Mouse (Mus musculus) kidney, postnatal 10 days (tissue): ENCODE data around the gene Cd300lf.
A peak's percentile ranks its signal among the peaks of the same experiment; 100 is the strongest.

Experiments used
- DNase-seq: peaks from one replicate; pipeline ENCODE4 v3.0.0; 2021; ENCODE audit warnings: mixed read lengths

Gene Cd300lf

DNA sequence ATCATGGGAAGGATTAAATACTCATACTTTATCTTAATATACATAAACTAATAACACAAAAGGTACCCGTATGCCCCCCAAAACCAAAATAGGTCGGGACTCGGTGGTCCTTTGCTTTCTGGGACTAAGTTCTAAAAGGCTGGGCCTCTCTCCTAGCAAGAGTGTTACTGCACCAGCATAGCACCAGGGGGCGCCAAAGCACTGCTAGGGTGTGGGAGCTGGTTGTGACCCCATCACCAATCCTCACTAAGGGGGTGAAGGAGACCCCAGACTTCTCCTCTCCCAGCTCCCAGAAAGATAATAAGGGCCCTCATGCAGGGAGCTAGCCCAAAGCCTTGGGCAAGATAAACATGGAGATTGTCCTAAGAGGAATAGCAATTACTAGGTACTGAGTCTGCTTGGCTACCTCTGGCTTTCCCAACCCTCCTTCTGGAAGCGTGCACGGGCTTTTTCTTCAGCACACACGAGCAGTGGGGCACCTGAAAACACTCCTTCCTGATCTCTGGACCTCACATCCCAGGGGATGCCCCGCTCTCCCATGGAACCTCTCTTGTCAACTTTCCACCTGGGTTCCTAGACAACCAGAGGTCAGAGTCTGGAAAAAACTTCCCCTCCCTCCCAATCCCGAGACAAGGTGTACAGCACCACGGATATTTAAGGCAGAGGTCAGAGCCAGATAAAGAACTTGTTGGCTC lies 27.2 kb upstream of the Cd300lf start:
- DNase-seq = peak; percentile 89

- DNase-seq = peak; percentile 86
Measured at GRCm38 (mm10) chr11:115160016-115160797, 26.4 kb upstream of the Cd300lf start.

GRCm38 (mm10) chr11:115157933-115158719 lies 24.3 kb upstream of the Cd300lf start:
- DNase-seq = no peak

- DNase-seq = no peak
Measured at GRCm38 (mm10) chr11:115155053-115155634, 21.4 kb upstream of the Cd300lf start.

DNA sequence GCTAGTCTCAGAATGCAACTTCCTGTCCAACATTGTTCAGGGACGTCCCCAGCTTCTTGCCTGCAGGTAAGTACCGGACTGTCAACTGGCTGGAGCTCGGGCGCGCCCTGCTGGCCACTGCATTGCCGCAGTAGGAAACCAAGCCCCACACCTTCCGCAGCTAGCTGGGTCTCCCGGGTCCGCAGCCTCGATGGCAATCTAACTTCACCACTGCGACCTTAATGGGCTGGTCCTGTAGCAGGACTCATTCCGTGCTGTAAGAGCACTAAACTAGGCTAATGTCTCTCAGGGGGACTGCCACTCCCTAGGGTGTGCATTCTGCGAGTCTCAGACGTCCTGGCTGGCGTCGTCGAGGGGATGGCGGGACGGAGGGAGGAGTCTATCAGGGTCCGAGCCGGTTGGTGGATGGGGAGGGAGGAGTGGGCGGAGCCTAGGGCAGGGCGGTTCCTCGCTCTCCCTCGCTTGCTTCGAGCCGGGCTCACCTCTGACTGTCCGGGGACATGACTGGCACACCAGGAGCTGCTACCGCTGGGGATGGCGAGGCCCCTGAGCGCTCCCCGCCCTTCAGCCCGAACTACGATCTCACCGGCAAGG lies 20.0 kb upstream of the Cd300lf start:
- DNase-seq = peak; percentile 89

DNA sequence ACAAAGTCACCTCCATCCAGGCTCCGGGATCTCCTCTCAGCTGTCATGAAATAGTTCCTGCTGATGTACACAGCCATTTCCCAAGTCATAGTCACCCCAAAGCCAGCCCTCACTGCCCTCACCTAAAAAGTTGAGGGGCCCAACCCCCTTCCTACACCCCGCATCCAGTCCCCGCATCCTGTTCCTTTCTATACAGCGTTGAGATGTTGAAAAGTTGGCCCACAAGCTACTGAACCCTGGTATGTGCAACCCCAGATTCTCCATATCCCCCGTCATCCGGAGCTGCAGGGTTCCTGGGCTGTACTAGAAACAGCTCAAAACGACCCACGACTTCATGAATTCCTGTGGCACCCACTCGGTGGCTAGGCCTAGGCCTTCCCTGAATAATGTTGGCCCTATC lies 19.3 kb upstream of the Cd300lf start:
- DNase-seq = no peak

DNA sequence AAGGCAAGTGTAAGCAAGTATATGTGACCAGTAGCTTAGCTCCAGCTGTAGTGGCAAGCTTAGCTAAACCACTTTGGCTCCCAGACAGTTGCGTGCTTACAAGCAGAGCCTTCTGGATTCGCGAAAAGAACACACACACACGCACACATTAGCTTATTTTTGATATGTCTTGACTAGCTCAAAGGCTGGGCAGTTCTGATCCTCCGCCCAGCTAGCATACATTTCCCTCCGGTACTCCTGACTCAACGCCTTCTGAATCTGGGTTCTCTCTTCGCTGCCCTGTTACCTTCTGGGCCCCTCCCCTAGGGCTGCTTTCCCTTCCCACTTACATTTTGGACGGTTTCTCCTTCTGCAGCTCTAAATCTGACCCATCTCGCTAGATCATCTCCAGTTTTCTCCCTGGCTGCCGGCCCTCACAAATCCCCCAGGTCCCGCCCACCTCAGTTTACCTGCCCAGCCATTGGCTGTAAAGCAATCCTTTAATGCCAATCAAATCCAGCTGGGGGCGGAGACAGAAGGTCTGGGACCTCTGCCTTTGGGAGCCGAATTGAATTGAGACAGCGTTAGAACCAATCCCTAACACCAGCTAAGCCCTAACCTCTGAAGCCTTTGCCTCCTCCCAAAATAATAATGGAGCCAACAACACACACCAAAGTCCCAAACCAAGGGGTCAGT lies 18.1 kb upstream of the Cd300lf start:
- DNase-seq = peak; percentile 81

GRCm38 (mm10) chr11:115150741-115151254 lies 17.0 kb upstream of the Cd300lf start:
- DNase-seq = no peak

DNA sequence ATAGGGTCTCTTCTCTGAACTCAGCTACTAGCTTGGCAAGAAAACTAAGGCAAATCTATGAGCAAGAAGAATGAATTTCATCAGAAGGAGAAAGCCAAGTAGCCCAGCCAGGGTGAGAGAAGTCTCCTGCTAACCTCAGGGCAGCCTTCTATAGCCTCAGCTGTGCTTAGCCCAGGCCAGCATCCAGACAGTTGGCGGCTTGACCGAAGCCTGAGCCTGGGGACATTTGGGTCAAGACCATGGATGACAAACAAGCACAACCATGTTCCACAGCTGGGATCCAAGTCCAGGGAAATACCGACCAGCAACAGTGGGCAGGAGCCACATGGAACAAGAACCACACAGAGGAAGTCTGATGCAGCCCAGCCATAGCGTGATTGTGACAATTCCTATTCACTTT lies 14.0 kb upstream of the Cd300lf start:
- DNase-seq = no peak

DNA sequence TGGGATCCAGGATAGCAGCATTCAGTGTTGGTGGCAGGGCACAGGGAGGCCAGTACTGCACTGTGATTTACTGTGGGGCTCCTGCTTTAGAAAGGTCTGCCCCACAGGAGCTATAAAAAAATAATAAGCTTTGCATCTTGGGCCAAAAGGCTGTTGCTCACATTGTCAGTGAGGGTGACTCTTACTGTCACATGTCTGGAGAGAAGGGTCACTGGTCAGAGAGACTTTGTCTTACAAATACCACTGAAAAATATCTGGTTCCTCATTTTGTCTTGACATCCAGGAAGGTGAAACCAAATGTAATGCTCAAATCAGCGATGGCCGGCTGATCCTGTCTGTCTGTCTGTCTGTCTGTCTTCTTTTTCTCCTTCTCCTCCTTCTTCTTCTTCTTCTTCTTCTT lies 8.2 kb upstream of the Cd300lf start:
- no peak for DNase-seq

- no peak for DNase-seq
Measured at GRCm38 (mm10) chr11:115138597-115139262, 4.9 kb upstream of the Cd300lf start.

DNA sequence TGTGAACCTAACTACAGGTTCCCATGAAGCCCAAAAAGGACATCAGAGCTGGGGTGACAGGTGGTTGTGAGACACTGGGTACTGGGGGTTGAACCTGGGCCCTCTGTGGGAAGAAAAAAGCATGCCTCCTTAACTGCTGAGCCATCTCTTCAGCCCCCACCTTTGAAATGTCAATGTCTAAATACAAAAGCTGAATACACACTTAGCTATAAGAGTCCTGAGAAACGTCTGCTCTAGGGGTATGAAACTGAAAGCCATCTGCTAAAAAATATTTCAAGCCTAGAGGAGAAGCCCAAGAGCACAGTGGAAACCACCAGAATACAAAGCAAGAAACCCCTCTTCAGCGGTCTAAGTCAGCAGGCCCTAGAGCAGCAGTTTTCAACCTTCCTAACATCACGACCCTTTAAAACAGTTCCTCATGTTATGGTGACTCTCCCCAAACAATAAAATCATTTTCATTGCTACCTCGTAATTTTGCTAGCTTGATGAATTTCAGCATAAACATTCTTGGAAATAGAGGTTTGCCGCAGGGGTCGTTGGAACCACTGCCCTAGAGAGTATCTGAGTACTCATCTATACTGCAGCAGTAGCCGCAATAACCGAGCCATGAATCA lies 1.9 kb downstream of the Cd300lf start:
- DNase-seq = no peak

DNA sequence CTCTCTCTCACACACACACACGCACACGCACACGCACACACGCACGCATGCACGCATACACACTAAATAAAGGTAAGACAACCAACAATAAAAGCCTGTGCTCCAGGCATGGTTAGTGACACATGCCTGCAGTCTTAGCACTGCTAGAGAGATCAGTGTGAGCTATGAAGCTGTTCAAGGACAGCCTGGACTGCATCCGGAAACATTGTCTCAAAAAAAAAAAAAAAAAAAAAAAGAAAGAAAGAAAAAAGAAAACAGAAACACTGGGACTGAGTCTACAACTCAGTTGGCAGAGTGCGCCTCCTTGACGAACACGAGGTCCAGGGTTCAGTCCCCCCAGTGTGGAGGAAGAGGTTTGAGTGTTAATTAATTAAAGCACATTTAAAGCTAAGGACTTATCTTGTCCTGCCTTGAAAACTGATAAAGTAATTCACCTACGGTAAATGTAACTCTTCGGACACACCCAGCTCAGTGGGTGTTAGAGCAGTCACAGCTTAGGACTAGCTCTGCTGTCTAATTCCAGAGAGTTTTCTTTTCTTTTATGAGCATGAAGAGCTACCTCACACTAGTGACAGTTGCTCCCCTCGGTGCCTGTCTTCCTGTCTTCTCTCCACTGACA lies 4.2 kb downstream of the Cd300lf start:
- no peak for DNase-seq

GRCm38 (mm10) chr11:115128483-115128882 lies 5.3 kb downstream of the Cd300lf start:
- DNase-seq = no peak

GRCm38 (mm10) chr11:115119409-115119808 lies 14.4 kb downstream of the Cd300lf start:
- no peak for DNase-seq

DNA sequence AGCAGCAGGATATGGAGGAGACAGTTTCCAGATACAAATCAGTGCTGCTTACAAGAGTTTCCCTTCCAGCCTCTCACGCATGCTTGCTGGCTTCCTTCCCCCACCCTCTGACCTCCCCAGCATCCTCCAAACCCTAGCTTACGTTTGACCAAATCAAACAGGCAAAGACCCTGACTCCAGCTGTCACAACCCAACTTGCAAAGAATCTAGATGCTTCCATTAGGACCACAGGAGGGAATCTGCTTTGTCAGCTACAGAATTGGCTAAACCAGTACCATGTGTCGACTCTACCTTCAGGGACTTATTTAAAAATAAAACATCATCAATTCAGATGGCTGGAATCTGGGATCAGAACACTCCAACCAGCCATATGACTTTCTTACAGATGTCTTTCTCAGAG lies 21.6 kb downstream of the Cd300lf start:
- DNase-seq = no peak

GRCm38 (mm10) chr11:115110271-115110670 lies 23.5 kb downstream of the Cd300lf start:
- DNase-seq = no peak

DNA sequence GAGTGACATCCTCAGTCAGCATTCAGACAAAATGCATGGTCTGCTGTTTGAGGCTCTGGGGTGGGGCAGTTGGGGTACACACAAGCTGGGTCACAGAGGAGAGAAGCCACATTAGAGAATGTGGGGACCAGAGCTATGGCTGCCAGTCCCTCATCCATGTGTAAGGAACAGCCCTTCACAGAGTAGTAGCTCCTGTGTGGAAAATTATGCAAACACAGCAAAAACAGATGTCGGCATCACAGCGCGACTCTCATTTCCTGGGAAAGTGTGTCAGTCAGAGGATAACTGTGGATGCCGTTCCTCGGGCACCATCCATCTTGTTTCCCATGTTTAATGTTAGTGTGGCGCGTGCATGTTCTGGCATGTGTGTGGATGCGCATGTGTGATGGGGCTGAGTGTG lies 25.6 kb downstream of the Cd300lf start:
- DNase-seq = no peak

GRCm38 (mm10) chr11:115107403-115107916 lies 26.3 kb downstream of the Cd300lf start:
- no peak for DNase-seq

DNA sequence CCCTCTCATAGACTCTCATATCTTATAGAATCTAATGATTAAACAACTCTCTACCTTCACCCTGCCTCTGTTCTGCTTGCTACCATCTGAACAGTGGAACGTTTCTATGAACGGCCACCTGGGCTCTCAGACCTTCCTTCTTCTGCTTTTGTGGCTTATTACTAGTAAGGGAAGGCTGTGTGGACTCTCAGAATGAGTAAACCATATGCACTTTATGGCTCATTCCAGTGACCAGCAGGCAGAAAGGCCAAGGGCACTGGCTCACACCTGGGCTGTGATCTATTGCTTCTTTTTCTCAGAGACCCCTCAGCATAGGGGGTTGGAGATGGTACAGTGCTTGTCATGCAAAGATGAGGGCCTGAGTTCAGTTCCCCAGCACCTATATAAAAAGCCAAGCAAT lies 27.2 kb downstream of the Cd300lf start:
- DNase-seq = no peak
